Mouse (Mus musculus) midbrain, embryonic 10.5 days (tissue): ENCODE results near the gene Olfr640. TPM values are rescaled to one million over a fixed set of nuclear protein-coding genes. Genes with fewer than 3 reads are reported as not detected.

Experiments used
- DNase-seq: peaks from one replicate; pipeline ENCODE4 v3.0.0-alpha.2; 2017; ENCODE audit warnings: low spot score
- H3K27ac ChIP-seq: fragments of 300-500 bp; sonication (generic); replicated peaks from 2 replicates; pipeline ENCODE4 v1.5.1; 2016; ENCODE audit warnings: mild to moderate bottlenecking
- H3K27me3 ChIP-seq: fragments of 300-500 bp; sonication (generic); 2 replicates; pipeline ENCODE4 v1.6.1; 2016; ENCODE audit warnings: low read depth, mild to moderate bottlenecking; ENCODE audit not compliant: poor library complexity, severe bottlenecking
- H3K36me3 ChIP-seq: fragments of 300-500 bp; sonication (generic); 2 replicates; pipeline ENCODE4 v1.6.1; 2016; ENCODE audit warnings: mild to moderate bottlenecking, moderate library complexity
- H3K4me1 ChIP-seq: fragments of 300-500 bp; sonication (generic); 2 replicates; pipeline ENCODE4 v1.6.1; 2016
- H3K4me3 ChIP-seq: fragments of 300-500 bp; sonication (generic); 2 replicates; pipeline ENCODE4 v1.5.1; 2016; ENCODE audit warnings: mild to moderate bottlenecking, moderate library complexity
- H3K9me3 ChIP-seq: fragments of 300-500 bp; sonication (generic); replicated peaks from 2 replicates; pipeline ENCODE4 v1.6.1; 2016; ENCODE audit warnings: mild to moderate bottlenecking
- WGBS: fragments of 180-500 bp; shearing (Covaris S2); methylation state at CpG from one replicate; pipeline ENCODE4 v1.1.7; 2016; 5-methylcytosine and 5-hydroxymethylcytosine counted together
- polyA plus RNA-seq: library from polyadenylated mRNA; unstranded; fragments of >200 nt; fragmentation: Nextera tagmentation; extraction: Ambion mirVana; gene quantifications from 2 replicates; pipeline ENCODE4 v1.2.1, GENCODE M21; 2016

Gene Olfr640
- polyA plus RNA-seq: not detected in 2 replicates

- no peaks in the 10 kb centered on the region for H3K27me3 ChIP-seq
- 83% methylated on average over 6 of the region's 6 CpGs for WGBS
- H3K27ac ChIP-seq: no peak within 1 kb of the TSS
- DNase-seq: no peak
- H3K36me3 ChIP-seq: no peaks in the 10 kb centered on the region
- no peaks in the 10 kb centered on the region for H3K9me3 ChIP-seq
- no peak within 1 kb of the TSS for H3K4me3 ChIP-seq
- H3K4me1 ChIP-seq: no peaks in the 10 kb centered on the region
Observed at GRCm38 (mm10) chr7:104025473-104025872, at the start of gene Olfr640. Gene Olfr640, minus strand, starts transcription at chr7:104025573.

GRCm38 (mm10) chr7:104071769-104072168 is 46.4 kb upstream of the Olfr640 start, which contains the start of gene Olfr644:
Gene Olfr644, minus strand, starts transcription at chr7:104071869.
- H3K27ac ChIP-seq: no peak within 1 kb of the TSS
- no peaks in the 10 kb centered on the region for H3K27me3 ChIP-seq
- WGBS: 77% methylated on average over 2 of the region's 2 CpGs
- H3K4me3 ChIP-seq: no peak within 1 kb of the TSS
- H3K36me3 ChIP-seq: no peaks in the 10 kb centered on the region
- no peaks in the 10 kb centered on the region; the same call in 1 of the 2 replicates for H3K9me3 ChIP-seq
- H3K4me1 ChIP-seq: no peaks in the 10 kb centered on the region
- no peak for DNase-seq

GRCm38 (mm10) chr7:104061345-104061744 is 36.0 kb upstream of the Olfr640 start, which contains the start of gene 4930516K23Rik:
Gene 4930516K23Rik, minus strand, starts transcription at chr7:104061445.
- 58% methylated on average over 2 of the region's 2 CpGs for WGBS
- H3K27me3 ChIP-seq: no peaks in the 10 kb centered on the region
- H3K27ac ChIP-seq: no peak within 1 kb of the TSS
- H3K9me3 ChIP-seq: no peaks in the 10 kb centered on the region
- no peaks in the 10 kb centered on the region for H3K4me1 ChIP-seq
- no peak for DNase-seq
- H3K36me3 ChIP-seq: no peaks in the 10 kb centered on the region
- H3K4me3 ChIP-seq: no peak within 1 kb of the TSS

GRCm38 (mm10) chr7:104059215-104059614 is 33.8 kb upstream of the Olfr640 start:
- no peak for DNase-seq
- H3K9me3 ChIP-seq: no peaks in the 10 kb centered on the region; the same call in 1 of the 2 replicates
- H3K27ac ChIP-seq: no peak overlapping the region
- H3K27me3 ChIP-seq: no peaks in the 10 kb centered on the region
- no peak overlapping the region for H3K4me3 ChIP-seq
- H3K36me3 ChIP-seq: no peaks in the 10 kb centered on the region
- 97% methylated on average over 1 of the region's 1 CpGs for WGBS
- H3K4me1 ChIP-seq: no peaks in the 10 kb centered on the region

- DNase-seq: no peak
- H3K27me3 ChIP-seq: no peaks in the 10 kb centered on the region
- H3K9me3 ChIP-seq: no peaks in the 10 kb centered on the region; the same call in 1 of the 2 replicates
- no peak within 1 kb of the TSS for H3K4me3 ChIP-seq
- no peaks in the 10 kb centered on the region for H3K36me3 ChIP-seq
- no peaks in the 10 kb centered on the region for H3K4me1 ChIP-seq
- 83% methylated on average over 1 of the region's 1 CpGs for WGBS
- no peak within 1 kb of the TSS for H3K27ac ChIP-seq
Observed at GRCm38 (mm10) chr7:104052566-104052965, 27.2 kb upstream of the Olfr640 start, which contains the start of gene Olfr642. Gene Olfr642, minus strand, starts transcription at chr7:104052666.

GRCm38 (mm10) chr7:104050745-104051144 is 25.4 kb upstream of the Olfr640 start:
- Histone ChIP-seq H3K27me3 (no peaks in the 10 kb centered on the region), H3K9me3 (no peaks in the 10 kb centered on the region; the same call in 1 of the 2 replicates), H3K4me3 (no peak overlapping the region), H3K36me3 (no peaks in the 10 kb centered on the region), H3K27ac (no peak overlapping the region), H3K4me1 (no peaks in the 10 kb centered on the region)
- DNase-seq: no peak
- WGBS: 94% methylated on average over 4 of the region's 4 CpGs

- H3K27ac ChIP-seq: no peak within 1 kb of the TSS
- H3K4me1 ChIP-seq: no peaks in the 10 kb centered on the region
- 74% methylated on average over 1 of the region's 1 CpGs for WGBS
- H3K36me3 ChIP-seq: no peaks in the 10 kb centered on the region
- no peaks in the 10 kb centered on the region for H3K9me3 ChIP-seq
- no peak for DNase-seq
- H3K4me3 ChIP-seq: no peak within 1 kb of the TSS
- H3K27me3 ChIP-seq: no peaks in the 10 kb centered on the region
Observed at GRCm38 (mm10) chr7:104035145-104035544, 9.8 kb upstream of the Olfr640 start, which contains the start of gene Olfr641. Gene Olfr641, plus strand, starts transcription at chr7:104035445.

- Histone ChIP-seq H3K9me3 (no peaks in the 10 kb centered on the region), H3K4me1 (no peaks in the 10 kb centered on the region), H3K4me3 (no peak overlapping the region), H3K27ac (no peak overlapping the region), H3K36me3 (no peaks in the 10 kb centered on the region), H3K27me3 (no peaks in the 10 kb centered on the region)
- DNase-seq: no peak
- 85% methylated on average over 3 of the region's 3 CpGs for WGBS
Observed at GRCm38 (mm10) chr7:104026978-104027377, 1.6 kb upstream of the Olfr640 start.

GRCm38 (mm10) chr7:104021651-104022050 is 3.7 kb downstream of the Olfr640 start:
- 95% methylated on average over 6 of the region's 6 CpGs for WGBS
- Histone ChIP-seq H3K9me3 (no peaks in the 10 kb centered on the region), H3K4me3 (no peak overlapping the region), H3K36me3 (no peaks in the 10 kb centered on the region), H3K4me1 (no peaks in the 10 kb centered on the region), H3K27ac (no peak overlapping the region), H3K27me3 (no peaks in the 10 kb centered on the region)
- no peak for DNase-seq

GRCm38 (mm10) chr7:104018953-104019352 is 6.4 kb downstream of the Olfr640 start:
- no peaks in the 10 kb centered on the region for H3K4me1 ChIP-seq
- no peaks in the 10 kb centered on the region for H3K9me3 ChIP-seq
- no peaks in the 10 kb centered on the region for H3K27me3 ChIP-seq
- H3K36me3 ChIP-seq: no peaks in the 10 kb centered on the region
- H3K27ac ChIP-seq: no peak overlapping the region
- WGBS: 97% methylated on average over 1 of the region's 1 CpGs
- no peak overlapping the region for H3K4me3 ChIP-seq
- no peak for DNase-seq

GRCm38 (mm10) chr7:104017203-104017602 is 8.2 kb downstream of the Olfr640 start, which contains the start of gene Olfr639:
Gene Olfr639, minus strand, starts transcription at chr7:104017303.
- no peaks in the 10 kb centered on the region for H3K36me3 ChIP-seq
- H3K27ac ChIP-seq: no peak within 1 kb of the TSS
- H3K4me3 ChIP-seq: no peak within 1 kb of the TSS
- DNase-seq: no peak
- H3K4me1 ChIP-seq: no peaks in the 10 kb centered on the region
- H3K27me3 ChIP-seq: no peaks in the 10 kb centered on the region
- H3K9me3 ChIP-seq: no peaks in the 10 kb centered on the region

GRCm38 (mm10) chr7:103999124-103999523 is 26.2 kb downstream of the Olfr640 start:
- Histone ChIP-seq H3K4me1 (no peaks in the 10 kb centered on the region), H3K4me3 (no peak overlapping the region), H3K9me3 (no peaks in the 10 kb centered on the region), H3K36me3 (no peaks in the 10 kb centered on the region), H3K27me3 (no peaks in the 10 kb centered on the region), H3K27ac (no peak overlapping the region)
- no peak for DNase-seq

GRCm38 (mm10) chr7:103998446-103998845 is 26.9 kb downstream of the Olfr640 start, which contains the start of gene Olfr638:
Gene Olfr638, plus strand, starts transcription at chr7:103998746.
- H3K9me3 ChIP-seq: no peaks in the 10 kb centered on the region
- H3K36me3 ChIP-seq: no peaks in the 10 kb centered on the region

GRCm38 (mm10) chr7:103971782-103972181 is 53.6 kb downstream of the Olfr640 start:
- no peaks in the 10 kb centered on the region for H3K4me1 ChIP-seq
- no peaks in the 10 kb centered on the region for H3K36me3 ChIP-seq
- no peak for DNase-seq
- no peaks in the 10 kb centered on the region for H3K27me3 ChIP-seq
- H3K27ac ChIP-seq: no peak overlapping the region
- WGBS: 76% methylated on average over 1 of the region's 1 CpGs
- H3K4me3 ChIP-seq: no peak overlapping the region
- H3K9me3 ChIP-seq: no peaks in the 10 kb centered on the region

More at GRCm38 (mm10) chr7:103998446-103998845, 26.9 kb downstream of the Olfr640 start, which contains the start of gene Olfr638:
- H3K27ac ChIP-seq: no peak within 1 kb of the TSS
- H3K27me3 ChIP-seq: no peaks in the 10 kb centered on the region
- no peak for DNase-seq
- no peak within 1 kb of the TSS for H3K4me3 ChIP-seq
- no peaks in the 10 kb centered on the region for H3K4me1 ChIP-seq
